Mouse (Mus musculus): Measurements from ENCODE around the gene Smg6. TPM values are rescaled to one million over a fixed set of nuclear protein-coding genes. Genes with fewer than 3 reads are reported as not detected.

Gene Smg6
- 19.5 and 21.0 TPM in 2 replicates for polyA plus RNA-seq (2016; fragmentation: Nextera tagmentation; extraction: Ambion mirVana)

- H3K9me3 ChIP-seq: no peaks in the 10 kb centered on the region
- under 1% methylated on average over 86 of the region's 88 CpGs for WGBS
These were observed at the start of gene Smg6, which contains the start of gene Srr for GRCm38 (mm10) chr11:74925577-74926387. Gene Smg6 (plus strand): TSS chr11:74925823. Gene Srr (minus strand): TSS chr11:74925948.

GRCm38 (mm10) chr11:74876801-74877200, 48.8 kb upstream of the Smg6 start:
- Histone ChIP-seq H3K4me3 (peak overlapping the region; percentile 14; the same call in 1 of the 2 replicates), H3K27ac (replicated peaks) (no peak overlapping the region; the same call in 1 of the 2 replicates), H3K27me3 (replicated peaks; ENCODE audit: low read depth, poor library complexity, severe bottlenecking) (no peaks in the 10 kb centered on the region), H3K36me3 (replicated peaks) (no peaks in the 10 kb centered on the region), H3K9me3 (no peaks in the 10 kb centered on the region), H3K4me1 (peaks cover 23% of the 10 kb centered on the region)
- peak; percentile 72 for DNase-seq (ENCODE audit: low spot score)
- WGBS: 3% methylated on average over 9 of the region's 9 CpGs

More at GRCm38 (mm10) chr11:74925577-74926387, at the start of gene Smg6, which contains the start of gene Srr:
- DNase-seq (ENCODE audit: low spot score): peak; percentile 99
- Histone ChIP-seq H3K4me1 (peaks cover 19% of the 10 kb centered on the region), H3K4me3 (peak within 1 kb of the TSS; percentile 91), H3K27me3 (replicated peaks; ENCODE audit: low read depth, poor library complexity, severe bottlenecking) (no peaks in the 10 kb centered on the region), H3K27ac (replicated peaks) (peak within 1 kb of the TSS; percentile 95), H3K36me3 (replicated peaks) (peaks cover 22% of the 10 kb centered on the region)

- Histone ChIP-seq H3K27ac (replicated peaks) (no peak overlapping the region), H3K9me3 (no peaks in the 10 kb centered on the region), H3K27me3 (replicated peaks; ENCODE audit: low read depth, poor library complexity, severe bottlenecking) (no peaks in the 10 kb centered on the region), H3K4me3 (no peak overlapping the region), H3K4me1 (peaks cover 11% of the 10 kb centered on the region), H3K36me3 (replicated peaks) (peaks cover 9% of the 10 kb centered on the region)
- WGBS: 91% methylated on average over 9 of the region's 9 CpGs
- no peak for DNase-seq (ENCODE audit: low spot score)
These were observed 44.6 kb upstream of the Smg6 start for GRCm38 (mm10) chr11:74880999-74881398.

GRCm38 (mm10) chr11:74881979-74882378, 43.6 kb upstream of the Smg6 start:
- no peak for DNase-seq (ENCODE audit: low spot score)
- Histone ChIP-seq H3K27me3 (replicated peaks; ENCODE audit: low read depth, poor library complexity, severe bottlenecking) (no peaks in the 10 kb centered on the region), H3K4me3 (no peak overlapping the region), H3K36me3 (replicated peaks) (peaks cover 9% of the 10 kb centered on the region), H3K27ac (replicated peaks) (no peak overlapping the region), H3K9me3 (no peaks in the 10 kb centered on the region), H3K4me1 (peaks cover 3% of the 10 kb centered on the region)
- 81% methylated on average over 14 of the region's 14 CpGs for WGBS

- Histone ChIP-seq H3K4me3 (no peak overlapping the region), H3K27ac (replicated peaks) (no peak overlapping the region), H3K9me3 (no peaks in the 10 kb centered on the region), H3K27me3 (replicated peaks; ENCODE audit: low read depth, poor library complexity, severe bottlenecking) (no peaks in the 10 kb centered on the region), H3K36me3 (replicated peaks) (peaks cover 9% of the 10 kb centered on the region), H3K4me1 (no peaks in the 10 kb centered on the region)
- 96% methylated on average over 10 of the region's 10 CpGs for WGBS
- DNase-seq (ENCODE audit: low spot score): no peak
These were observed 42.5 kb upstream of the Smg6 start for GRCm38 (mm10) chr11:74883098-74883497.

- no peak overlapping the region for H3K27ac ChIP-seq (replicated peaks)
- H3K9me3 ChIP-seq: no peaks in the 10 kb centered on the region
- peaks cover 25% of the 10 kb centered on the region for H3K4me1 ChIP-seq
- 88% methylated on average over 4 of the region's 4 CpGs for WGBS
- H3K4me3 ChIP-seq: no peak overlapping the region
- peaks cover 8% of the 10 kb centered on the region for H3K36me3 ChIP-seq (replicated peaks)
- no peaks in the 10 kb centered on the region for H3K27me3 ChIP-seq (replicated peaks; ENCODE audit: low read depth, poor library complexity, severe bottlenecking)
- DNase-seq (ENCODE audit: low spot score): no peak
These were observed 31.0 kb upstream of the Smg6 start for GRCm38 (mm10) chr11:74894619-74895018.

- Histone ChIP-seq H3K36me3 (replicated peaks) (peaks cover 25% of the 10 kb centered on the region), H3K4me1 (peaks cover 25% of the 10 kb centered on the region), H3K27me3 (replicated peaks; ENCODE audit: low read depth, poor library complexity, severe bottlenecking) (no peaks in the 10 kb centered on the region), H3K4me3 (peak overlapping the region; percentile 93), H3K27ac (replicated peaks) (peak overlapping the region; percentile 88), H3K9me3 (no peaks in the 10 kb centered on the region)
- peak; percentile 72 for DNase-seq (ENCODE audit: low spot score)
- 2% methylated on average over 55 of the region's 55 CpGs for WGBS
These were observed 29.4 kb upstream of the Smg6 start for GRCm38 (mm10) chr11:74895980-74896900.

GRCm38 (mm10) chr11:74896901-74897677, 28.5 kb upstream of the Smg6 start, which contains the start of gene Sgsm2:
Gene Sgsm2 (minus strand): TSS chr11:74897060.
- H3K27me3 ChIP-seq (replicated peaks; ENCODE audit: low read depth, poor library complexity, severe bottlenecking): no peaks in the 10 kb centered on the region
- H3K36me3 ChIP-seq (replicated peaks): peaks cover 29% of the 10 kb centered on the region
- no peaks in the 10 kb centered on the region for H3K9me3 ChIP-seq
- under 1% methylated on average over 74 of the region's 74 CpGs for WGBS
- peak within 1 kb of the TSS; percentile 88 for H3K27ac ChIP-seq (replicated peaks)
- H3K4me1 ChIP-seq: peaks cover 25% of the 10 kb centered on the region
- peak; percentile 85 for DNase-seq (ENCODE audit: low spot score)
- H3K4me3 ChIP-seq: peak within 1 kb of the TSS; percentile 93

- H3K4me1 ChIP-seq: peaks cover 25% of the 10 kb centered on the region
- H3K4me3 ChIP-seq: peak within 1 kb of the TSS; percentile 93
- peak; percentile 93 for DNase-seq (ENCODE audit: low spot score)
- H3K36me3 ChIP-seq (replicated peaks): peaks cover 37% of the 10 kb centered on the region
- H3K9me3 ChIP-seq: no peaks in the 10 kb centered on the region
- under 1% methylated on average over 54 of the region's 54 CpGs for WGBS
- H3K27ac ChIP-seq (replicated peaks): peak within 1 kb of the TSS; percentile 88
- H3K27me3 ChIP-seq (replicated peaks; ENCODE audit: low read depth, poor library complexity, severe bottlenecking): no peaks in the 10 kb centered on the region
These were observed 27.7 kb upstream of the Smg6 start, which contains the start of gene Tsr1 for GRCm38 (mm10) chr11:74897678-74898516. Gene Tsr1 (plus strand): TSS chr11:74898071.

- Histone ChIP-seq H3K4me3 (peak overlapping the region; percentile 93), H3K36me3 (replicated peaks) (peaks cover 42% of the 10 kb centered on the region), H3K27ac (replicated peaks) (peak overlapping the region; percentile 88), H3K4me1 (peaks cover 25% of the 10 kb centered on the region), H3K27me3 (replicated peaks; ENCODE audit: low read depth, poor library complexity, severe bottlenecking) (no peaks in the 10 kb centered on the region), H3K9me3 (no peaks in the 10 kb centered on the region)
- WGBS: 1% methylated on average over 7 of the region's 7 CpGs
- DNase-seq (ENCODE audit: low spot score): no peak
These were observed 27.2 kb upstream of the Smg6 start for GRCm38 (mm10) chr11:74898517-74898827.

GRCm38 (mm10) chr11:74901555-74901954, 24.1 kb upstream of the Smg6 start:
- Histone ChIP-seq H3K27me3 (replicated peaks; ENCODE audit: low read depth, poor library complexity, severe bottlenecking) (no peaks in the 10 kb centered on the region), H3K27ac (replicated peaks) (no peak overlapping the region), H3K4me1 (peaks cover 16% of the 10 kb centered on the region), H3K36me3 (replicated peaks) (peaks cover 73% of the 10 kb centered on the region), H3K9me3 (no peaks in the 10 kb centered on the region), H3K4me3 (no peak overlapping the region)
- WGBS: 90% methylated on average over 6 of the region's 6 CpGs
- no peak for DNase-seq (ENCODE audit: low spot score)

Measured in embryonic facial prominence, embryonic 10.5 days (tissue).